In the genomic region with DNA sequence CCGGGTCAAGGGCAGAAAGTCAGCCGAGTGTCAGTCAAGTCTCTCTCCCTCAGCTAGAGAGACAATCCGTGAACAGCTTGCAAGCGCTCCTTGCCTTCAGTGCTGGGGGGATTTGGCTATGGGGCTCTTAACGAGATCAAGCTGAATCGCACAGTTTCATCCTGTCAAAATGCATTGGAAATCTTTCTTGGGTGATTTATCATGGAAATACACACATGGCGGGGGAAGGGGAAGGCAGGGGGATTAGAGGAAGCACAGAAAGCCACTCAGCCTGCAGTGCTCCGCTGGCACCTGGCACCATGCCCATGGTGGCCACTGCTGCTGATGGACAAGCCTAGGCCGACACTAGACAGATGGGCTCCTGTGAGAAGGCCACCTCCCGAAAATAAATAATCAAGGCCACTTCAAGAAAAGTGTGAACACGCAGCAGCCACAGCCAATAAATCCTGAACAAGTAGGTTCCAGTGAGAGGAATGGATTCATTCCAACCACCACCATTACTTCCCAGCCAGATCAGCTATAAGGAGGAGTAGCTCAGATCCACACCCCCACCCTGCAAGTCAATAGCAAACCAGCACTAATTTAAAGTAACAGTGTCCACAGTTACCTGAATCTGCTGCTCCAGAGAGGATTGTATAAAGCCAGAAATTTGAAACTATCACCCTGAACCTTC, we compare ENCODE assay signal across 7 mouse cellular contexts.
DNase-seq lines count a peak whose midpoint lies in the region; ATAC-seq and TF ChIP-seq lines count a peak whose summit lies in the region.

No protein-coding gene starts in this region.

- H3K36me3 ChIP-seq in limb, embryonic 11.5 days (ENCODE audit: control insufficient read depth, insufficient read depth, low read length): no peaks in the 10 kb centered on the region
- H3K36me3 ChIP-seq in limb, embryonic 10.5 days: no peaks in the 10 kb centered on the region
- H3K36me3 ChIP-seq in midbrain, postnatal 0 days (ENCODE audit: insufficient read depth, low read length): no peaks in the 10 kb centered on the region

- DNase-seq in limb, embryonic 11.5 days (ENCODE audit: low spot score): peak; percentile 36
- no peak for DNase-seq in limb, embryonic 10.5 days (ENCODE audit: low spot score)
- DNase-seq in embryo, embryonic 11.5 days (ENCODE audit: low read depth, low spot score): peak; percentile 14
- peak; percentile 8 to 40 for DNase-seq in kidney, postnatal 25 days
- peak; percentile 93 for DNase-seq in midbrain, postnatal 0 days (ENCODE audit: low spot score)
- no peak for DNase-seq in yolk sac, embryonic 10.5 days (ENCODE audit: low spot score)
- DNase-seq in thymus, adult 18-20 months: no peak

- 46% methylated on average over 11 of the region's 11 CpGs for WGBS in limb, embryonic 11.5 days
- WGBS in limb, embryonic 10.5 days: 54% methylated on average over 11 of the region's 11 CpGs
- WGBS in midbrain, postnatal 0 days: 15% methylated on average over 11 of the region's 11 CpGs

- ATAC-seq in limb, embryonic 11.5 days (ENCODE audit: insufficient number of reproducible peaks, low FRiP score, low TSS enrichment, low read depth): 0 out of 2 replicates have a peak, but pooled peaks have one; percentile 39
- ATAC-seq in midbrain, postnatal 0 days (ENCODE audit: low FRiP score): peak; percentile 70; the same call in 1 of the 2 replicates

- no peak overlapping the region for H3K4me3 ChIP-seq in limb, embryonic 11.5 days (ENCODE audit: low read depth, low read length)
- no peak overlapping the region for H3K4me3 ChIP-seq in limb, embryonic 10.5 days
- H3K4me3 ChIP-seq in midbrain, postnatal 0 days (ENCODE audit: low read depth, low read length): no peak overlapping the region

- no peaks in the 10 kb centered on the region for H3K9me3 ChIP-seq in limb, embryonic 11.5 days (ENCODE audit: control insufficient read depth, low read length)
- H3K9me3 ChIP-seq in limb, embryonic 10.5 days (replicated peaks): no peaks in the 10 kb centered on the region
- no peaks in the 10 kb centered on the region for H3K9me3 ChIP-seq in midbrain, postnatal 0 days (ENCODE audit: low read length)

- no peaks in the 10 kb centered on the region for H3K27me3 ChIP-seq in limb, embryonic 11.5 days (ENCODE audit: control insufficient read depth, insufficient read depth, low read length)
- no peaks in the 10 kb centered on the region for H3K27me3 ChIP-seq in limb, embryonic 10.5 days (ENCODE audit: low read depth, poor library complexity, severe bottlenecking)
- no peaks in the 10 kb centered on the region for H3K27me3 ChIP-seq in midbrain, postnatal 0 days (ENCODE audit: insufficient read depth, low read length)

- no peak overlapping the region for H3K27ac ChIP-seq in limb, embryonic 11.5 days (replicated peaks; ENCODE audit: low read depth, low read length)
- H3K27ac ChIP-seq in limb, embryonic 10.5 days: no peak overlapping the region
- 0 out of 2 replicates have a peak overlapping the region, but pooled peaks have one; percentile 6 for H3K27ac ChIP-seq in midbrain, postnatal 0 days (ENCODE audit: low read depth, low read length)

- no peaks in the 10 kb centered on the region for H3K4me1 ChIP-seq in limb, embryonic 11.5 days (ENCODE audit: control insufficient read depth, insufficient read depth, low read length)
- peaks cover 11% of the 10 kb centered on the region for H3K4me1 ChIP-seq in limb, embryonic 10.5 days
- H3K4me1 ChIP-seq in midbrain, postnatal 0 days (ENCODE audit: insufficient read depth, low read length): peaks cover 9% of the 10 kb centered on the region; the same call in 1 of the 2 replicates

- no peak overlapping the region for H3K4me2 ChIP-seq in limb, embryonic 11.5 days (ENCODE audit: low read depth, severe bottlenecking)
- no peak overlapping the region for H3K4me2 ChIP-seq in midbrain, postnatal 0 days (ENCODE audit: low read depth, low read length, poor library complexity, severe bottlenecking)

- H3K9ac ChIP-seq in limb, embryonic 11.5 days (ENCODE audit: low read length): no peak overlapping the region
- no peak overlapping the region for H3K9ac ChIP-seq in midbrain, postnatal 0 days (replicated peaks; ENCODE audit: low read length, poor library complexity, severe bottlenecking)

- no peak for TF ChIP-seq CTCF in midbrain, postnatal 0 days (IDR thresholded peaks at IDR 0.05)

Comparison
In these comparisons a context has a peak if more than half of its experiments do, and no peak if none do; other contexts are left out.
1. DNase-seq: peak in limb, embryonic 11.5 days (single experiment), embryo, embryonic 11.5 days (single experiment), kidney, postnatal 25 days (2 of 2) and midbrain, postnatal 0 days (single experiment); none in limb, embryonic 10.5 days (single experiment), yolk sac, embryonic 10.5 days (single experiment) and thymus, adult 18-20 months (0 of 2).